ENCODE assay signal across 12 mouse cellular contexts in genomic region chr19:29126347-29127015, GRCm38 (mm10).
"Had no signal": no experiment of that assay in that cellular context is flagged by ENCODE, and none has a peak within 500 bp of the region (broad histone marks: within the 10 kb centered on the region; RNA-seq: fewer than 3 reads in every experiment).

No protein-coding gene starts in this region.

- H3K4me3 ChIP-seq: kidney, embryonic 15.5 days; left cerebral cortex, adult 2 months; myocyte; neural tube, embryonic 15.5 days had no signal

- DNase-seq: kidney, adult 2 months; kidney, postnatal 14 days; lung, adult 18-20 months; midbrain, embryonic 14.5 days; right cerebral cortex, adult 18-20 months; thymus, postnatal 25 days had no signal

- H3K9ac ChIP-seq: kidney, embryonic 15.5 days; neural tube, embryonic 15.5 days had no signal

- H3K4me1 ChIP-seq: neural tube, embryonic 15.5 days had no signal

- H3K27me3 ChIP-seq: kidney, embryonic 15.5 days; neural tube, embryonic 15.5 days had no signal

- ATAC-seq: intestine, embryonic 16.5 days had no signal

- H3K27ac ChIP-seq: kidney, embryonic 15.5 days; left cerebral cortex, adult 2 months; neural tube, embryonic 15.5 days; stomach, postnatal 0 days had no signal

- H3K4me2 ChIP-seq: kidney, embryonic 15.5 days; neural tube, embryonic 15.5 days had no signal

- H3K9me3 ChIP-seq: kidney, embryonic 15.5 days; neural tube, embryonic 15.5 days had no signal
